Mouse (Mus musculus) urinary bladder, adult 2 months (tissue): ENCODE measurements around the gene Styxl1. TPM values are rescaled to one million over a fixed set of nuclear protein-coding genes. Genes with fewer than 3 reads are reported as not detected.

Experiments used
- DNase-seq: peaks from one replicate; pipeline ENCODE4 v3.0.0; 2022; ENCODE audit warnings: low spot score
- polyA plus RNA-seq: library from polyadenylated mRNA; depleted of rRNA; stranded (reverse); fragments of >200 nt; gene quantifications from 2 replicates; pipeline ENCODE4 v1.2.3, GENCODE M21; 2012

Styxl1 gene
- polyA plus RNA-seq, 1 experiment = 0.48 TPM

DNA sequence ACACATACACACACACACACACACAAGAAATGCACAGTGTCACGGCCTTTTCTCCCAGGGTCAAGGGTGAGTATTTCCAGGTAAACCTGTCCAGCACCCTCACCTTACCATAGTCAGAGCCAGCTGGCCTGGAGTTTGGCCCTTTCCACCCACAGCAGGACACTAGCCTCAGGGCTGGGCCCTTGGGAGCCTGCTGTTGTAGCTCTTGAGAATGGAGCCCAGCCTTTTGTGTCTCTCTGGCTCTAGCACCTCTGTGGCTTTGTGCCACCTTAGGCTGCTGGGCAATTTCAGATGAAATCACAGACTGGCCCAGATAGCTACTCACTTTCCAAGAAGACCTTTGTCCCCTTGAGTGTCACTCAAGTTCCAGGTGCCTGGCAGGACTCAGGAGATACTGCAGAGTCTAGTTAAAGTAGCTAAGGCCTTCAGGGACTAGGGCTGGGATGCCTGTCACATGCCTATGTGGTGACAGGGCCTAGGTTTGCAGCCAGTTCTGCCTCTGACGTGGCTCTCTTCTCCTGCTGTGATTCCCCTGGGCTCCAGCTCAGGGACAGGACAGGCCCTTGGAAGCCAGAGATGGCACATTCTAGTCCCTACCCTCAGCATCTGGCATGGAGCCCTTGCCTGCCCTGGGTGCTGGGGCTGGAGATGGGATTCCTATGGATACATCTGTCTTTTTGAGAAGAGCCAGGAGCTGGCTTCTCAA is 51.4 kb downstream of the Styxl1 start:
- DNase-seq = no peak

DNA sequence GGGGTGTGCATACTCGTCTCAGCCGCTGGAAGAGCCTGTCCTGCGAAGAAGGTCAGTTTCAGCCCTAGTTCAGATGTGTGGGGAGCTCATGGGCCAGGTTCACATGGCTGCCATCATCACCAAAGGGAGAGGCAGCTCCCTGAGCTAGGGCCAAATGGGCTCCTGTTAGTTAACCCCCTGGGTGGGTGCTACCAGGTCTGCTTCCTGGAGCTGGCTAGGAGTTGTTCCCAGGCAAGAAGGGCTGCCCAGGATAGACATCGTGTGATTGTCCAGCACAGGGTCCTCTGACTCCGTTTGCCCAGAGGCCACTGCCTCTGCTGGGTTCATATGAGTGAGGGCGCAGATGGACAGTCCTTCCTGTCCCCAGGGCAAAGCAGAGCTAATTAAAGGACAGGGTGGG is 52.2 kb downstream of the Styxl1 start:
- no peak for DNase-seq

DNA sequence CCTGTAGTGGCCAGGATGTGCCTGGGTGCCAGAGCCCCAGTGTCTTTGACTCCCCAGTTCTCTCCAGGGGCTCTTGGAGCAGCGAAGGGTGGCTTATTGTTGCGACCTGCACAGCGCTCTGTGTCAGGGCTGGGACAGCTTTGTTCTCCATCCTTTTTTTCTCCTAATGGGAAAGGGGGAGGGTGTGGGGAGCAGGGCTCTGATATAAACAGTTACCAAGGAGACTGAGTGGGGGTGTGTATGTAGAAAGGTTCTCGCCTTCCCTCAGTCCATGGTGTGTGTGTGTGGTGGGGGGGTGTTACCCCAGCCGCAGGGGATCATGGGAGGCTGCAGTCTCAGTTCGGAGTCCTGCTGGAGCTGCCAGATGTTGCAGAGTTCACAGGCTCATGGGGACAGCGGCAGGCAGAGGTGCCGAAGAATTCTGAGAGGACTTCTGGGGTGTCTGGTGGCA is 52.8 kb downstream of the Styxl1 start:
- no peak for DNase-seq

DNA sequence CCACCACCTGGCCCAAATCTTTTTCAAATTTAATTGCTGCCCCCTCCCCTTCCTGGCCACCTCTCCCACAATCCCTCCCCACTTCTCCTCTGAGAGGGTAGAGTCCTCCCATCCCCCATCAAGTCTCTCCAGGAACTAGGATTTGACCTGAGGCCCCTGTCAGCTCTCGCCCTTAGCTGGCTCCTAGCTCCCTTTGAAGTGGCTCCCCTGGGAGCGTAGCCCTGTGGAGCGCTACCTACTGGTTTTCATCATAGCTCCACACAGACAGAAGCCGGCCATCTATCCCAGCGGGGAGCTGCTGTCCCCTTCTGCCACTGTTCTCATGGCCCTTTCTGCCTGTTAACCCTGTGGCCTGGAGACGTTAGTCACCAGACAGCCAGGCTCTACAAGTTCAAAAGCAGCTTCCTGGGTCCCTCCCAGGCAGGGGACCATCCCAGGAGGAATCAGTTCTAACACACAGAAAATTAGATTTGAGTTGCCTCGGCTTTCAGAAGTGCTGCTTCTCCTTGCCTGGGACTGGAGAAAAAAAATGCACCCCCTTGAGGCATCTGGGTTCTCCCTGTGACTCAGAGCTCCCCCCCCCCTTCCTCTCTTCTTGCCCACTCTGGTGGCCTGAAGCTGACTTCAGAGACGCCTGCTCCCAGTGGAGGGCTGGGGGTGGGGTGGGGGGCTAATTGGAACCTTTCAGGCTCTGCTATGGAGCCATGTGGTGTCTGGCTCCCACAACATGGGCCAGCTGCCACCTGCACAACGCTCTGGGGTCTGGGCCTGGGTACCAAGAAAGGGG is 53.5 kb downstream of the Styxl1 start:
- DNase-seq = no peak

DNA sequence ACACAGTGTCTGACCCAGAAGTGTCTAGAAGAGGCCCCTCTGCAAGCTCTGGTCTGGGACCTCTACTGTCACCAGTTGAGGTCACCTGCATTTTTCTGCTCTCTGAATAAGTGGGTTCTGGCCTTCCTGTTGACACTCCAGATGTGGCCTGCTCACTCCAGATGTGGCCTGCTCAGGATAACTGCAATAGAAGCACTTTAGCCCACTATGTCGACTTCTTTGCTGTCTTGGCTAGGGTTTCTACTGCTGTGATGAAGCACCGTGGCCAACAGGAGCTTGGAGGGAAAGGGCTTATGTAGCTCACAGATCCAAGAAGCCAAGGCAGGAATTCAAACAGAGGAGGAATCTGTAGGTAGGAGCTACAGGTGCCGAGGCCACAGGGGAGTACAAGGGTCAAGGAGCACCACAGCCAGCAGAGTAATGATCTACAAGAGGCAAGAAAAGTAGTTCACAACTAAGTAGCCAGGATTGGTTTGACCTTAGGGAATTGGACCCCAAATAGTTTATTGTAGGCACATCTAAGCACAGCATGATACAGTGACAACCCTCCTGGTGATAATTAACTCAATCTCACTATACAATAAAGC is 54.9 kb downstream of the Styxl1 start:
- no peak for DNase-seq

DNA sequence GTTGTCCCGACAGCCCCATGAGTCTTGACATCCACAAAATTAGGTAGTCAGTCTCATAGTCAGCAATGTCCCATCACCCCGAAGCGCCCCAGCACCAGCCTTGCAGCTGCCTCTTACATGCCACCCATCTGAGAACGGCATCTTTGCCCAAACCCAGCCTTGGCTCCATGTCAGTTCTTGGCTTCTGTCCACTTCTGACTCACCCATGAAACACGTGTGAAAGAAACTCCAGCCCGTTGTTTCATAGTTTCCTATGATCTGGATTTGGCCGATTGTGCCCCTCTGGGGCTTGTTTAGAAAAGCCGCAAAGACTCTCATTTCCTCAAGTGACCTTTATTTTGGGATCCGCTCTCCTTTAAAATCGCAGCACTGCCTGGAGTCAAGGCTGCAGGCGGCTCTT is 56.1 kb downstream of the Styxl1 start:
- DNase-seq = no peak

DNA sequence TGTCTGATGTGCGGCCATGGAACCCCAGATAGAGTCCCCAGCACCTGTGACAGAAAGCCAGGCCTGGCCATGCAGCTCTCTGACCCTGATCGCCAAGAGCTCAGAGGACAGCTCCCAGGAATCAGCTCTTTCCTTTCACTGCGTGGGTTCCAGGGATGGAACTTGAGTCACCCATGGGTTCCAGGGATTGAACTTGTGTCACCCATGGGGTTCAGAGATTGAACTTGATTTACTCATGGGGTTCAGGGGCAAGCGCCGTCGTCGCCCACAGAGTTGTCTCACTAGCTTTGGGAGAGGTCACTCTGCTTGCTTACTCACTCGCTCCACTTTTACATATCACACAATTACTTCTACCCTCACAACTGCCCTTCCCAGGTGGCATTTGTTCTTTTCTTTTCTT is 57.1 kb downstream of the Styxl1 start:
- no peak for DNase-seq

DNA sequence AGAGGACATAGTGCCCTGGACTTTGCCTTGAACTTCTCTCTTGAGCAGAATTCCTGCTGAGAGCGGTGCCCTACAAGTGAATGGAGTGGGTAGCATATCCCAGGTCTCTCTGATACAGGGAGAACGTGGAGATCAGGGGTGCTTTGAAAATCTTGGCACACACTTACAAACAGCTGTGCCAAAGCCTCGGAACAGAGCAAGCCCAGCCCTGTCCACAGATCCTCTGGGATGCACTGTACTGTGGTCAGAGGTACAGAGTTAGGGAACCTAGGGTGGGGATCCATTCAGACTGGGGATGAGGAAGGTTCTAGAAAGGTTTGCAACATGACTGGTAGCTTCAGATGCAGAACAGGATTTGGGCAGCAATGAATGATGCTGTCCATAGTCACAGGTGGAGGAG is 58.1 kb downstream of the Styxl1 start:
- DNase-seq = no peak

DNA sequence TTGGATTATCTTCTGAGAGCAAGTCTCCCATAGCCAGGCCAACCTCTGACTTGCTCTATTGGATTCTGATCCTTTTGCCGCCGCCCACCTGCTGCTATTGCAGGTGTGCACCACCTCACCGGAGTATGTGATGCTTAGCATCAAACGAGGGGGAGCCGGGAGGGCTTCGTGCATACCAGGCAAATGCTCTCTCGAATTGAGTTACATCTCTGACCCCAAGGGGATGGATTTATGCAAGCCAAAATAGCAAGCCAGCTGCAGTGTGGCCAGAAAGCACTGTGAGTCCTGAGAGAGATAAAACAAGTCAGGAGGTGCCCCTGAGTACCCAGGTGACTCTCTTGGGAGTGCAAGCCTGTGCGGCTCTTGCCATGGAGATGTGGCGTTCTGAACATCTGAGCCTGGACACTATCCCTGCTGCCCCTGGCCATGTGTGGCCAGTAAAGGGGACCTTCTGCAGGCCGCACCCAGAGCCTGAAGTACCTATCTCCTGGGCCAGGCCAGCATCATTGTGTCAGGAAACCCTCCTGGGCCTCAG is 58.5 kb downstream of the Styxl1 start:
- DNase-seq = no peak

DNA sequence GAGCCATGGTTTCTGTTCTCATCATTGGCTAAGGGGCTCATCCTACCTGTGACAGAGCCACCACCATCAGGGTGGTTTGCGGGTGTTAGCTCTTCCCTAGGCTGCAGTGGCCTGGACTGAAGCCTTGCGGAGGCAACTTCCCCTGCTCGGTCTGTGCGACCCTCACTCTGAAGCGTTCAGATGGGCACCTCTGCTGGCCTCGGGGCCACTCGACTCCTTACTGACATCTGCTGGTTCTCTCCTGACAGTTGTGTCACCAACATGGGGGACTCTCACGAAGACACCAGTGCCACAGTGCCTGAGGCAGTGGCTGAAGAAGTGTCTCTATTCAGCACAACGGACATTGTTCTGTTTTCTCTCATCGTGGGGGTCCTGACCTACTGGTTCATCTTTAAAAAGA is 62.6 kb downstream of the Styxl1 start:
- no peak for DNase-seq

DNA sequence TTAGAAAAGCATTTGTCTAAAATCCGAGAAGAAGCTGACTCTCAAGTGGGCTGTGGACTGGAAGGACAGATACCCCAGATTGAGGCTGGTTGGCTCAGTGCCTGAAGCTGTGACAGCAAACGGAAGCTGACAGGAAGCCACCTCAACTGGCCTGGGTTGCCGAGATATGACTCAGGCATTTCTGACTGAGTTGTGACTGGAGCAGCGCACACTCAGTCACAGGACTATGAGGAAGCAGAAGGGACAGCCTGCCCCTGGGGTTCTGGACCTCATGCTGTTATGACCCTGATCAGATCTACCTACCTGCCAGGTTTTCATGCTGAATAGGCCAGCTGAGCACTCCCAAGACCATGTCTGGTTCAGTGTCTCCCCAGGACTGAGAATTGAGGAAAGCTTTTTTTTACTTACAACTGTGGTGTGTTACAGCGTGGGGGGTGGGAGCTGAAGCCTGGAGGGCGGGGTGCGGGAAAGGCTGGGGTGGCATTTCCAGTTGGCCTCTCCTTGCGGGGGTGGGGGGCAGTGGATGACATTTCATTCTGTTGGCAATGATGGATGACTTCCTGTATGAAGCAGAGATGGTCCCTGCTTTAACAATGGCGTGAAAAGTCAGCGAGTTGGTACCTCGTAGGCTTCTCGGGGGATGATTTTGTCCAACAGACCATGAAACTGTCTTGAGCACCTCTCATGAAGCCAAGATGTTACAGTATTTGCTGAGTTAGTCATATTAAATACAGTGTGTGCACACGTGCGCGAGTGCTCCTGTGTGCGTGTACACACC is 64.6 kb downstream of the Styxl1 start:
- no peak for DNase-seq

DNA sequence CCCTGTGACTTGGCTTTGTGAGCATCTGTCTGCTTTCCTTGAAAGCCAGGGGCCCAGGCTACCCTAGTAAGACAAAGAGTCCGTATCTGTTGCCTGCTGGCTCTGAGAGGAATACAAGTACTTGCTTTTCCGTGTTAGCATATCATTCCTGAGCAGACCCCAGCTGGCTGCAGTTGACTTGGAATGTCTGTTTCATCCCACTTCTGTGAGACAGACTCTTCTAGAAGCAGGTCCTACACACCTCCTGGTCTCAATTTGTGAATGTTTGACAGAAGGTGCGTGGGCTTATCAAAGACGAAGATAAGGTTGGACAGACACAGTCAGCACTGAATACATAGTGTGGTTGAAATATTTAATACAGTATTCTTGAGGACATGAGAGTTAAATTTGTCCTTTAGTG is 65.4 kb downstream of the Styxl1 start:
- DNase-seq = no peak

DNA sequence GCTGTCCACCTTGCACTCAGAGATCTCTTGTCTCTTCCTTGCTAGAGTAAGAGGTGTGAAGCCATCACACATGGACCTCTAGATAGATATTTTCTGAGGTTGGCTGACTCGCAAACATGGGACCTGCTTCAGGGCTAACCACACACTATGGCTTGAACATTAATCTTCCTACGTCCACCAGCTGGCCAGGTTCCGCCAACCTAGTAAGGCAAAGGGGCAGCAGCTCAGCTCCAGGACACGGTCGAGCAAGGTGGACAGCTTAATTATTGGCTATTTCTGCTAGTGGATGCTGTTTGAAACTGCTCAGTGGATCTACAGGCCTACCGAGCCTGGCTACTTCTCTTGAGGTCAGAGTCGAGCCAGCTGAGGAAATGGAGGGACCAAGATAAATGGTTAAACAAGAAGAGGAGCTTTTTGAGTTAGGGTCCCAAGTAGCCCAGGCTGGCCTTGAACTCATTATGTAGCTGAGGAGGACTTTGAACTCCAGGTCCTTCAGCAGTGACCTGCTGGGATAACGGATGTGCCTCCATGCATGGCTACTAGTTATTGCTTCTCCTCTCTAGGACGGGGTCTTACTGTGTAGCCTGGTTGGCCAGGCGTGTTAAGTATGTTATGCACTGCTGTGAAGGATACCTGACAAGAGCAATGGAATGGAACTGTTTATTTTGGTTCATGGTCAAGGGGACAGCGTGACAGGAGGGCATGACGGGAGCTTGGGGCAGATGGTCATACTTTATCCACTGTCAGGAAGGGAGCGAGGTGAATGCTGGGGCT is 66.4 kb downstream of the Styxl1 start:
- no peak for DNase-seq

DNA sequence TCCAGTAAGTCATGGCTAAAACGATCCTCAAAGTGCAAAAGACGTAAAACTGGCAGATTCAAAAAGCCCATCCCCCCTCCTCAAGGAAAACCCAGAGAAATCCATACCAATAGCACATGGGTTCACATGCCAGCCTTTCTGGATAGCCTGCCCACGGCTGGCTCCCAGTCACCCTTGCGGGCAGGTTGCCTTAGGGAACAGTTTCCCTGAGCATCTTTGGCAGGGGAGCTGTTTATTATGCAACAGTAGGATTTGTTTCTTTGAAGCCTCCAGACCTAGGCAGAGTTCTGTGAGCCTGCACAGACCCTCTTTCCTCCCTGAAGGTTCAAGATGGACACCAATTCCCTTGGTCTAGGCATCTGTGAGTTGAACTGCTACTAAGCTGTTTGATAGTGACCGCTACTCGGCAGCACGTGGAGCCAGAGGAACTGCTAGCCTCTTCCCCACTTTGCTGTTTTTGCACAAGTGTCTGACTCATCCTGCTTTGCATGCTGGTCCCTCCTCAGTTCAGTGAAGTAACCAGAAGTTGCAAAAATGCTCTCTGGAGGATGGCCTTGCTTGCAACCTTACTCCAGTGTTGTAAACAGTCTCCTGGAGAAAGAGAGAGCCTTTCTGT is 67.5 kb downstream of the Styxl1 start:
- no peak for DNase-seq

DNA sequence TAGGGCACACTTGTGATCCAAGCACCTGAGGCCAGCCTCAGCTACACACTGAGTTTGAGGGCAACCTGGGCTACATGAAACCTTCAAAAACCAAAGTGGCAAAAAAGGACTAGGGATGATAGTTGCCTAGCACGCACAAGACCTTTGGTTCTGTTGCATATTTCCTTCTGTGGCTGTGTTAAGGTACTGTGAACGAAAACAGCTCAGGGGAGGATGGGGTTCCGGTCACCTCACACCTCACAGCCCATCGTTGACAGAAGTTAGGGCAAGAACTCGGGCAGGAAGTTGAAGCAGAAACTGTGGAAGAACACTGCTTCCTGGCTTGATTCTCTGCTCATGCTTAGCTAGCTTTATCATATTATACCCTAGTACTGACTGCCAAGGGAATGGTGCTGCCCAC is 68.5 kb downstream of the Styxl1 start:
- DNase-seq = no peak

DNA sequence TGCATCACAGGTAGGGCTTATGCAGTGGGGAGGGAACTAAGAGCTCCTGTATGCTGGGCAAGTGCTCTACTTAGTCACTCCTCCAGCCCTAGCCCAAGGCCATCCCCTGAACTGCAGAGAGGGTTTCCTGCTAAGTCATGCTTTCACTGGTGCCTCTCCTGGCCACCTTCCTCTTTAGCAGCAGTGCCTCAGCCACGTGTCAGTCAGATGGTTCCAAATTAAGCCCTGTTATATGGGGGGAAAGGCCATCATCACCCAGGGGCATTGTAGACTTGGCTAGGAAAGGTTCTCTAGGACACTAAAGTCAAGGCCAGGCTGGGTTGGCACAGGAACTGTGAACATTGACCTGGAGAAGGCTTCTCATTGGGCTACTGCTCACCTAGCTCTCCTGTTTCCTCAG is 70.3 kb downstream of the Styxl1 start:
- no peak for DNase-seq

DNA sequence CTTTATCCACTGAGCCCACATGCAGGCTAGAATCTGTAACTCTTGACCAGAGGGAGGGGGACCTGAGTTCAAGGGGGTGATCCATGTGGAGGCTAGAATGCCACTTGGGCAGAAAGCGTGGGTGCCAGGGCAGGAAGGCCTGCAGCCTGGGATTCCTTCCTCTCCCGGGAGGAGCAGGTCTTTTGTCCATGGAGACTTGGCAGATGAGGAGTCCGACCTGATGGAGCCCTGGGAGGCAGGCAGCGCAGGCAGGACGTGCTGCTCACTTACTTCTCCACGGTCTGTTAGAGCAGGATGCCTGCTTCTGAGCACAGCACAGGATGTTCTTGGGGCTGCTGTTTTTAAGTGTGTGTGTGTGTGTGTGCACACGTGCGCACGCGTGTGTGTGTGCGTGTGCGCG is 71.1 kb downstream of the Styxl1 start:
- no peak for DNase-seq

DNA sequence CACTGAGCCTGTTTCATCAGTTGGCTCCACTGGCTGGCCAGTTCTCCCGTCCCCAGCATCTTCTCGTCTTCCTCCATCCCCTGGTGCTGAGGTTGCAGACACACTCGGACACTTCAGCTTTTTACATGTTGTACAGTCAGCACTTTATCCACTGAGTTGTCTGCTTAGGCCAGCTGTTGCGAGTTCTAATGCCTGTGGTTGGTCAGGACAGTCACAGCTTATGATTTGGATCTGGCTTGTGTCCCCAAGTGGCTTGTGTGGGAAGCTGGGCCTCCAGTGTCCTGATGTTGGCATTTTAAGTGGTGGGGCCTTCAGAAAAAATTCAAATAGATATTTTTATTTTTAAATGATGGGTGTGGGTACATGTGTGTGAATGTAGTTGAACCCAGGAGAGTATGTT is 72.8 kb downstream of the Styxl1 start:
- no peak for DNase-seq

DNA sequence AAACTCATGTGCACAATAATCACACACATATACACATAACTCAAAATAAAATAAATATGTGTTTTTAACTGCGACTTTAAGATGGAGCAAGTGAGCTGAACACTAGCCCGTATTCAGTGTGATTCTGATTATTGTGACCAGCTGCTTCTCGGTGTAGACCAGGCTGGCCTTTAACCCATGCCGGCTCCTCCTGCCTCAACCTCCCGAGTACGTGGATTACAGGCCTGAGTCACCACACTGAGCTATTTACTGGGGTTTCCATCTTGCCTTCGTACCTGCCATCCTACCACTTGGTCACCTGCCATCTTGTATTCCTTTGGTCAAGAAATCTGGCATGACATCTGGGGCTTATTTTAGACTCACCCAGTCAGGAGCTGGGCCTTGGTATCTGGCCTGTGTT is 74.8 kb downstream of the Styxl1 start:
- no peak for DNase-seq

DNA sequence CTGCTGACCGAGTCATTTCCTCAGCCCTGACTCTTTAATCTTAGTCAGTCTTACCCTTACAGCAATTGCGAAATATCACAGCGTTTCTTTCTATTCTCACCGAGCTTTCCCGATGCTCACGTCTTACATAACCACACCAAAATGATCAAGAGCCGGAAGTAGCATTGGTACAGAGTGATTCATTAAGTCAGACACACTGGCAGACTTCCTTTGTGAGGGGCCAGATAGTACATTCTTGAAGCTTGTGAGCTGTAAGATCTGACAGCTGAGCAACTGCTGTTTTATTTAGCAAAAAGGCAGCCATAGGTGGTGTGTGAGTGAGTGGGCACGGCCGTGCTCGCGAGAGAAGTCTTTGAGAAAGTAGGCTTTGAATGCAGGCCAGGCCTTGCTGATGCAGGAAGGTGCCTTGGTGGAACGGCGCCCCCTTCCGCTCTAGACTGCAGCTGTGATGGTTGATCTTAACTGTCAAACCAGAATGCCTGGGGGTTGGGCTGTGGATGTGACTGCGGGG is 75.4 kb downstream of the Styxl1 start:
- DNase-seq = no peak

DNA sequence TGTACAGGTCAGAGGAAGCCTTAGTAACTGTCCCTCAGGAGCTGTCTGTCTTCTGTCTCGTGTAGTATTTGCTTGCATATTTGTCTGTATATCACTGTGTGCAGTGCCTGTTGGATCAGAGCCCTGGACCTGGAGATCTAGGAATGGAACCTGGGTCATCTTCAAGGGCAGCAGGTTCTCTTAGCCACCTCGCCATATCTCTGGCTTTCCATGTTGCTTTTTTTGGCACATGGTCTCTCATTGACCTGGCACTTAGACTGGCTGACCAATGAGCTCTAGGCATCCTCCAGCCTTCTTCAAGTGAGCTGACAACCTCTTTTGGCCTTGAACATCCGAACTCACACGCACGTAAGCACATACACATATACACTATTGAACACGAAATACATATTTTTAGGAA is 76.0 kb downstream of the Styxl1 start:
- no peak for DNase-seq
